Mouse (Mus musculus): ENCODE data around the gene Neurl3. TPM values are rescaled to one million over a fixed set of nuclear protein-coding genes. Genes with fewer than 3 reads are reported as not detected.

The Neurl3 gene
- total and polyA plus RNA-seq, 3 experiments, result 0.92 to 3.3 TPM; not detected in 1

DNA sequence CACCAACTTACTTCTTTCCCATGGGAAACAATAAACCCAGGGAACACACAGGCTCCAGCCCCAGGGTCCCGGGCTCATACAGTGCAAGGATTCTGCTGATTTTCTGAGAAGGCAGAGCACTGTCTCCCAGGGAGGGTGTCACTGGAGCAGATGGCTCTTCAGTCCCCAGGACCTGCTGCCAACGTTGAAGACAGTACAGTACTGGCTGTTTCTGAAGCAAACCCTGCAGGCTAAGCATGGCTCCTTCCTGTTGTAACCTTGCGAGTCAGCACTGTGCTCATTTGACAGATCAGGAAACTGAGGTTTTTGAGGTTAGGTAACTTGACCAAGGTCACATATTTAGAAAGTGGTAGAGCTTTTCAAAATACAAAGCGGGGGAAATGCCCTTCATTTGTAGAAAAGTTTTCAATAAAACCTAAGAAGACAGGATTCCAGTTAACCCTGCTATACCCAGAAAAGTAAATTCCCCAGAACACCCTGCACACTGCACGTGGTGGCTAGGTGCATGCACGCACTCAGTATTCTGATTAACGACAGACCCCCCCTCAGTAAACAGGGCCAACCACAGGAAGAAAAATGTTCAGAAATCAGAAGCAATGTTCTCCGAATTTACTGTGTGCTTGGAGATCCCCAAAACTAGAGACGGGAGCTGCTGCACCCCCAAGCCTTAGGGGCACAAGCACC is 22.1 kb upstream of the Neurl3 start:
- Histone ChIP-seq H3K4me1 (ENCODE audit: control insufficient read depth in 1 of 2, insufficient read depth in 2 of 2, low read length in 2 of 2) (no peaks in the 10 kb centered on the region), H3K9ac (ENCODE audit: control insufficient read depth, low read depth, low read length, poor library complexity, severe bottlenecking) (no peak overlapping the region), H3K9me3 (replicated peaks; ENCODE audit: insufficient read depth, low read length) (no peaks in the 10 kb centered on the region), H3K79me2 (ENCODE audit: control insufficient read depth, insufficient read depth, low read length, poor library complexity) (no peaks in the 10 kb centered on the region), H3K27me3 (ENCODE audit: control insufficient read depth in 1 of 2, insufficient read depth in 2 of 2, low read length in 2 of 2) (peaks cover 1 to 3% of the 10 kb centered on the region in 2 experiments; a peak in 2 of 4 replicates), H3K27ac (ENCODE audit: control insufficient read depth, low read depth, low read length) (no peak overlapping the region), H3K4me3 (ENCODE audit: control insufficient read depth in 1 of 2, insufficient read depth in 1 of 2, low read depth in 2 of 2, low read length in 2 of 2) (no peak overlapping the region), H3K36me3 (ENCODE audit: control insufficient read depth in 1 of 2, insufficient read depth in 2 of 2, low read length in 2 of 2) (no peaks in the 10 kb centered on the region)
- TF ChIP-seq ETS1 (IDR thresholded peaks at IDR 0.05; ENCODE audit: low read depth, low read length) (no peak), BHLHE40 (IDR thresholded peaks at IDR 0.05; ENCODE audit: borderline replicate concordance, low read depth, low read length) (no peak), TBP (IDR thresholded peaks at IDR 0.05; ENCODE audit: low read depth, low read length) (no peak), KAT2A (conservative IDR thresholded peaks at IDR 0.05; ENCODE audit: low read depth, low read length) (no peak), SIN3A (IDR thresholded peaks at IDR 0.05; ENCODE audit: low read length) (no peak), GABPA (IDR thresholded peaks at IDR 0.05; ENCODE audit: low read depth, low read length) (no peak), JUND (IDR thresholded peaks at IDR 0.05; ENCODE audit: low read depth, low read length) (no peak), MAZ (IDR thresholded peaks at IDR 0.05; ENCODE audit: low read depth, low read length) (no peak), ZKSCAN1 (IDR thresholded peaks at IDR 0.05; ENCODE audit: low read depth, low read length) (no peak)
- no peak for DNase-seq (ENCODE audit: low read depth, low spot score)

DNA sequence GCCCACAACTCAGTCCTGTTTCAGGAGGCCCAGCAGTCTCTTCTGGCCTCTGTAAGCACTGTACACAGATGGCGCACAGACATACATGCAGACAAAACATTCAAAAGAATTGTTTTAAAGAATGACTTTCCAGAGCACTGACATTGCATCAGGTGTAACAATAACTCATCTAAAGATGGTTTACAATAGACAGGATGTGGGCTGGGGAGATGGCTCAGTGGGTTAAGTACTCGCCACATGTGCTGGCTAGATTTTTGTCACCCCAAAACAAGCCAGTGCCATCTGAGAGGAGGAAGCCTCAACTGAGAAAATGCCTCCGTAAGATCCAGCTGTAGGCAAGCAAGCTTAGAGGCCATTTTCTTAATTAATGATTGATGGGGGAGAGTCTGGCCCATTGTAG is 19.9 kb upstream of the Neurl3 start:
- H3K36me3 ChIP-seq (ENCODE audit: control insufficient read depth in 1 of 2, insufficient read depth in 2 of 2, low read length in 2 of 2), result no peaks in the 10 kb centered on the region
- DNase-seq (ENCODE audit: low read depth, low spot score), result no peak
- H3K27ac ChIP-seq (ENCODE audit: control insufficient read depth, low read depth, low read length), result no peak overlapping the region
- no peak for TF ChIP-seq HCFC1 (IDR thresholded peaks at IDR 0.05; ENCODE audit: low read depth, low read length)
- no peak for TF ChIP-seq CTCF (IDR thresholded peaks at IDR 0.05 in 2 of 3, conservative IDR thresholded peaks at IDR 0.05 in 1 of 3; ENCODE audit: control insufficient read depth in 1 of 3, insufficient read depth in 1 of 3, low read depth in 2 of 3, low read length in 3 of 3, poor library complexity in 1 of 3, severe bottlenecking in 1 of 3)
- no peak for TF ChIP-seq E2F4 (IDR thresholded peaks at IDR 0.05; ENCODE audit: borderline replicate concordance, low read depth, low read length)
- TF ChIP-seq MAX (IDR thresholded peaks at IDR 0.05; ENCODE audit: low read length), result no peak
- no peak for TF ChIP-seq POLR2A (IDR thresholded peaks at IDR 0.05; ENCODE audit: control insufficient read depth in 1 of 2, insufficient read depth in 1 of 2, low read depth in 1 of 2, low read length in 2 of 2, poor library complexity in 1 of 2)
- TF ChIP-seq ELF1 (IDR thresholded peaks at IDR 0.05; ENCODE audit: low read depth, low read length), result no peak
- no peak for TF ChIP-seq MEF2A (IDR thresholded peaks at IDR 0.05; ENCODE audit: extremely low read depth, insufficient replicate concordance, low read depth, low read length, poor library complexity, severe bottlenecking)
- no peak for TF ChIP-seq MAFK (IDR thresholded peaks at IDR 0.05; ENCODE audit: borderline replicate concordance, low read depth, low read length)
- TF ChIP-seq ETS1 (IDR thresholded peaks at IDR 0.05; ENCODE audit: low read depth, low read length), result no peak
- TF ChIP-seq GABPA (IDR thresholded peaks at IDR 0.05; ENCODE audit: low read depth, low read length), result no peak
- no peak for TF ChIP-seq ZKSCAN1 (IDR thresholded peaks at IDR 0.05; ENCODE audit: low read depth, low read length)
- TF ChIP-seq MYB (IDR thresholded peaks at IDR 0.05; ENCODE audit: low read depth, low read length), result no peak
- TF ChIP-seq USF1 (IDR thresholded peaks at IDR 0.05; ENCODE audit: low read depth, low read length), result no peak
- TF ChIP-seq MAZ (IDR thresholded peaks at IDR 0.05; ENCODE audit: low read depth, low read length), result no peak
- TF ChIP-seq GATA1 (IDR thresholded peaks at IDR 0.05; ENCODE audit: low read depth, low read length), result no peak
- TF ChIP-seq POLR2AphosphoS5 (IDR thresholded peaks at IDR 0.05; ENCODE audit: borderline replicate concordance, low read depth, low read length), result no peak
- no peak for TF ChIP-seq UBTF (IDR thresholded peaks at IDR 0.05; ENCODE audit: borderline replicate concordance, insufficient read depth, low read depth, low read length)
- TF ChIP-seq NRF1 (IDR thresholded peaks at IDR 0.05; ENCODE audit: insufficient read depth, low read depth, low read length, poor library complexity, severe bottlenecking), result no peak
- no peak overlapping the region for H3K4me3 ChIP-seq (ENCODE audit: control insufficient read depth in 1 of 2, insufficient read depth in 1 of 2, low read depth in 2 of 2, low read length in 2 of 2)
- no peaks in the 10 kb centered on the region for H3K9me3 ChIP-seq (replicated peaks; ENCODE audit: insufficient read depth, low read length)
- no peaks in the 10 kb centered on the region for H3K79me2 ChIP-seq (ENCODE audit: control insufficient read depth, insufficient read depth, low read length, poor library complexity)
- H3K4me1 ChIP-seq (ENCODE audit: control insufficient read depth in 1 of 2, insufficient read depth in 2 of 2, low read length in 2 of 2), result no peaks in the 10 kb centered on the region
- H3K9ac ChIP-seq (ENCODE audit: control insufficient read depth, low read depth, low read length, poor library complexity, severe bottlenecking), result no peak overlapping the region
- H3K27me3 ChIP-seq (ENCODE audit: control insufficient read depth in 1 of 2, insufficient read depth in 2 of 2, low read length in 2 of 2), result peaks cover 0 to 3% of the 10 kb centered on the region in 2 experiments; a peak in 1 of 4 replicates

Measured in MEL (cell line).